Mouse (Mus musculus) neural tube, embryonic 11.5 days (tissue): ENCODE data around the gene Setd1b. TPM values are rescaled to one million over a fixed set of nuclear protein-coding genes. Genes with fewer than 3 reads are reported as not detected.

Experiments
- ATAC-seq: fragments of 200-750 bp; cut with Nextera tagmentation; 2 replicates; pipeline ENCODE4 v1.8.0; 2017; ENCODE audit warnings: moderate number of reproducible peaks, mild to moderate bottlenecking, moderate TSS enrichment, moderate library complexity; ENCODE audit not compliant: insufficient read depth, low FRiP score, low TSS enrichment
- DNase-seq: peaks from one replicate; pipeline ENCODE4 v3.0.0-alpha.2; 2015; ENCODE audit warnings: low spot score
- H3K27ac ChIP-seq: fragments of 300-500 bp; sonication (generic); 2 replicates; pipeline ENCODE4 v1.5.1; 2014; ENCODE audit warnings: low read depth, mild to moderate bottlenecking, low read length
- H3K27me3 ChIP-seq: fragments of 300-500 bp; sonication (generic); 2 replicates; pipeline ENCODE4 v1.6.1; 2014; ENCODE audit warnings: mild to moderate bottlenecking, low read length, mixed read lengths; ENCODE audit not compliant: control insufficient read depth, insufficient read depth
- H3K36me3 ChIP-seq: fragments of 300-500 bp; sonication (generic); 2 replicates; pipeline ENCODE4 v1.6.1; 2014; ENCODE audit warnings: mild to moderate bottlenecking, low read length, moderate library complexity, mixed read lengths; ENCODE audit not compliant: control insufficient read depth, insufficient read depth
- H3K4me1 ChIP-seq: fragments of 300-500 bp; sonication (generic); 2 replicates; pipeline ENCODE4 v1.6.1; 2014; ENCODE audit warnings: low read length, mixed read lengths; ENCODE audit not compliant: control insufficient read depth, insufficient read depth
- H3K4me2 ChIP-seq: fragments of 300-500 bp; sonication (generic); 2 replicates; pipeline ENCODE4 v1.6.1; 2014; ENCODE audit warnings: low read depth, mild to moderate bottlenecking, moderate library complexity
- H3K4me3 ChIP-seq: fragments of 300-500 bp; sonication (generic); 2 replicates; pipeline ENCODE4 v1.5.1; 2014; ENCODE audit warnings: low read depth, low read length
- H3K9ac ChIP-seq: fragments of 300-500 bp; sonication (generic); 2 replicates; pipeline ENCODE4 v1.6.1; 2014; ENCODE audit warnings: mild to moderate bottlenecking, low read length
- H3K9me3 ChIP-seq: fragments of 300-500 bp; sonication (generic); 2 replicates; pipeline ENCODE4 v1.6.1; 2016; ENCODE audit warnings: low read length; ENCODE audit not compliant: control insufficient read depth
- WGBS: fragments of 180-500 bp; shearing (Covaris S2); extraction: QIAGEN DNeasy Blood & Tissue Kit; methylation state at CpG from one replicate; pipeline ENCODE4 v1.1.7; 2014; 5-methylcytosine and 5-hydroxymethylcytosine counted together
- polyA plus RNA-seq: library from polyadenylated mRNA; unstranded; fragments of >200 nt; fragmentation: Nextera tagmentation; extraction: Ambion mirVana; gene quantifications from 2 replicates; pipeline ENCODE4 v1.2.1, GENCODE M21; 2014

The Setd1b gene
- polyA plus RNA-seq, 1 experiment from 2014 or later, result 10.9 TPM

DNA sequence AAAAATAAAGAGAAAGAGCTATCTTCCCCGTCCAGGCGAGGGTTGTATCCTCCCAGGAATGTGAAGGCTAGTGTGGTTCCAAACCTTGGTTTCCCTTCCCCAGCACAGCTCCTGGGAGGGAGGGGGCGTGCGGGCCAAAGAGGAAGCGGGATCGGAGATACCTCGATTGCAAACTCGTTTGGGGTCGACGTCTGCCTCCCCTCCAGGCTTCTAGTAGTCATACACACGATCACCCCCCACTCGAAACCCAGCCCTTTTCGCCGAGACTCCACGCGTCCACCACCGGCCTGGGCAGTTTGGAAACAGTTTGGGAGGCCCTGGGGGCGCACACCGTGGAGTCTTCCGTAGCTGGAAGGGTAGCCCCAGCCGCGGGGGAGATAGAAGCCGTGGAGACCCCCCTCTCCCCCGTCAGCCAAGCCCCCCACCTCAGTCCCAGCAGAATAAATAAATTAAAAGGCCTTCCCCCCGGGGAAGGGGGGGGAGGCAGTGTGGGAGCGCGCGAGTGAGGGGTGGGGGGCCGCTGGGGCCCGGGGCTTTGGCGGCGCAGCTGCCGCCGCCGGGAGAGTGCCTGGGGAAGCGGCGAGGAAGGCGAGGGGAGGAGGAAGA is 335 bp upstream of the Setd1b start:
- H3K27ac ChIP-seq, result peak overlapping the region; percentile 100
- peaks cover 23% of the 10 kb centered on the region for H3K4me1 ChIP-seq
- DNase-seq (peak; percentile 75), ATAC-seq (0 out of 2 replicates have a peak, but pooled peaks have one; percentile 4)
- no peaks in the 10 kb centered on the region for H3K27me3 ChIP-seq
- H3K9ac ChIP-seq, result peak overlapping the region; percentile 98
- under 1% methylated on average over 37 of the region's 38 CpGs for WGBS
- peak overlapping the region; percentile 84 for H3K4me3 ChIP-seq
- peak overlapping the region; percentile 100 for H3K4me2 ChIP-seq
- H3K36me3 ChIP-seq, result no peaks in the 10 kb centered on the region; the same call in 1 of the 2 replicates
- H3K9me3 ChIP-seq, result no peaks in the 10 kb centered on the region

DNA sequence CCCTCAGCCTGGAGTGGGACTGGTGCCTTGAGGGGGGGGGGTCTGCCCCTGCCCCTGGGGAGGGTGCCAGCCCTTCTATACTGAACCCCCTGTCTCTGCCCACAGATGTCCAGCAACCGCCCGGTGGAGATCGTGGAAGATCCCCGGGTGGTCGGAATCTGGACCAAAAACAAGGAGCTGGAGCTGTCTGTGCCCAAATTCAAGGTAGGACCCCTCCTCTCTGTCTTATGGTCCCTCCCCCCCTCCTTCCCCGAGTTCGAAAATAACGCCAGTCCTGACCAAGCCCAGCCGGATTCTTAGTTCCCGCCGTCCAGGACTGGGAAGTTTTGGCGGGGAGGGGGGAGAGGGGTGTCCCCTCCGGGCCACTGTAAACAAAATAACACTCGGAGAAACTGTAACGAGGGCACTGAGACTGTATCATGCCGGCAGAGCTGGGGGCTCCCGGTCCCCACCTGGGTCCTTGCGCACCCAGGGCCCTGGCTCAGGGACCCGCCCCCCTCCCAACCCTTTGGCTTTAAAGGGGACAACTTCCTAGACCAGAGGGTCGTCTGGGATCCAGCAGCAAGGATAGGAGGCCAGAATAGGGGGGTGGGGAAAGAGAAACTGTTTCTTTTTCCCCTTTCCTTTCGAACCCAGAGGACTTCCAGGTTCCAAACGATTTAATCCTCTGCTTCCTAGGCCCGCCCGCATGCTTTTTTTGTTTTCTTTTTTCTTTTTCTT is 1.4 kb downstream of the Setd1b start:
- Histone ChIP-seq H3K27me3 (no peaks in the 10 kb centered on the region), H3K36me3 (peaks cover 8% of the 10 kb centered on the region), H3K27ac (peak overlapping the region; percentile 100), H3K9ac (peak overlapping the region; percentile 98), H3K4me3 (peak overlapping the region; percentile 84), H3K4me2 (peak overlapping the region; percentile 100), H3K9me3 (no peaks in the 10 kb centered on the region), H3K4me1 (peaks cover 16% of the 10 kb centered on the region)
- DNase-seq (peak; percentile 51), ATAC-seq (no peak)
- under 1% methylated on average over 21 of the region's 24 CpGs for WGBS

GRCm38 (mm10) chr5:123143971-123144745 is 2.2 kb downstream of the Setd1b start:
- peak overlapping the region; percentile 84 for H3K4me3 ChIP-seq
- peak overlapping the region; percentile 98 for H3K9ac ChIP-seq
- no peak overlapping the region for H3K27ac ChIP-seq
- H3K9me3 ChIP-seq, result no peaks in the 10 kb centered on the region
- H3K36me3 ChIP-seq, result peaks cover 13% of the 10 kb centered on the region
- H3K27me3 ChIP-seq, result no peaks in the 10 kb centered on the region
- peak overlapping the region; percentile 100 for H3K4me2 ChIP-seq
- ATAC-seq, result no peak
- DNase-seq, result peak; percentile 34
- peaks cover 24% of the 10 kb centered on the region for H3K4me1 ChIP-seq
- 3% methylated on average over 17 of the region's 17 CpGs for WGBS

DNA sequence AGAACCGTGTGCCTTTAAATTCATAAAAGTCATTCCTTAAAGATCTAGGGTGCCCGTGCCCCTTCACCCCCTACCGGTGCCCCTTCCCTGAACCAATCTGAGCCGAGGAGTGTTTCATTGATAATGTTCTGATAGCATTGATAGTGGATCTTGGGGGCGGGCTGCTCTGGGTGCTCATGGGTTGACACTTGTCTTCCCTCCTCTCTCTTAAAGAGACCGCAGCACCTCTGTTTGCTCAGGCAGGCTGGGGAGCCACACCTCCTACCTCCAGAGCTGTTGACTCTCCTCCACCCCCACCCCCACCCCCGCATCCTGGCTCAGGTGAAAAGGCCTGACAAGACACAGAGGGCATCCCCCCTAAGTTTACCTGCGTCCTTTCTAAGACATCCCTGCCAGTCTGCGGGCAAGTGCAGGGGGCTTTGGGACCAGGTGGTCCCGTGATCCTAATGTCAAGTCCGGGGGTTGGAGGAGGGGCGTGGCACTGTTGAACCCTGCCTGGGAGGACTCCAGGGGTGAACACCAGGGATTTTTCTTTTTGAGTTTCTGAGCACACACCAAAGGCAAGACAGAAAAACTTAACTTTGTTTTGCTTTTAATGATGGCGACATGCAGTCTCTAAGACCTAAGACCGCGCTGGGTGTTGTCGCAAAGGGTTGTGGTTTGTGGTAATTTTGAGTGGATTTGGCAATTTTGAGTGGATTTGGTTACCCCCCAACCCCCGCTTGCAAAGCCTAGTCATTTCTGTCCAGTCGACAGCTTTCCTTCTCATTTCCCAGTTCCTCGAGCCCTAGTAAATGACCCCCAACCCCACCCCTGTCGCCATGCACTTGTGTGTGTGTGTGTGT is 3.0 kb downstream of the Setd1b start:
- Histone ChIP-seq H3K27ac (no peak overlapping the region), H3K36me3 (peaks cover 13% of the 10 kb centered on the region), H3K4me1 (peaks cover 28% of the 10 kb centered on the region), H3K4me3 (peak overlapping the region; percentile 84), H3K4me2 (peak overlapping the region; percentile 100), H3K9me3 (no peaks in the 10 kb centered on the region), H3K27me3 (no peaks in the 10 kb centered on the region), H3K9ac (peak overlapping the region; percentile 15; the same call in 1 of the 2 replicates)
- DNase-seq (no peak), ATAC-seq (no peak)
- WGBS, result 40% methylated on average over 20 of the region's 20 CpGs

DNA sequence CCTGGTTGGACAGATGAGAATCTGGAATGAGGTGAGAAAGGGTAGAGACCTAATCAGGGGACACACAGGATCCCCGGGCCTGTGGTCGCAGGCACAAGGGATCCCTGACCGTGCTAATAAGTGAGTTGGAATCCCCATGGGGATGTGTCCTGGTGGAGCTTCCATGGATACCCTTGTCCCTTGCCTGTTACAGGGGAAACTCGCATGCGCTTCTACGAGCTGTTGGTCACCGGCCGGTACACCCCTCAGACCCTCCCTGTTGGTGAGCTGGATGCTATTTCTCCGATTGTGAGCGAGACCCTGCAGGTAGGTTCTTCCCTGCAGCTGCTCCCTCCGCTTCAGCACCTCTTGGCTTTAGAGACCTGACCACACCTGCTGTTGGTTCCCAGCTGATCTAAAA is 4.4 kb downstream of the Setd1b start:
- WGBS, result 86% methylated on average over 11 of the region's 11 CpGs
- Histone ChIP-seq H3K27ac (no peak overlapping the region), H3K9me3 (no peaks in the 10 kb centered on the region), H3K4me3 (no peak overlapping the region), H3K36me3 (peaks cover 13% of the 10 kb centered on the region), H3K9ac (no peak overlapping the region), H3K27me3 (no peaks in the 10 kb centered on the region), H3K4me2 (no peak overlapping the region), H3K4me1 (peaks cover 38% of the 10 kb centered on the region)
- ATAC-seq (no peak), DNase-seq (no peak)

GRCm38 (mm10) chr5:123147569-123147968 is 5.6 kb downstream of the Setd1b start:
- Histone ChIP-seq H3K9ac (no peak overlapping the region), H3K9me3 (no peaks in the 10 kb centered on the region), H3K4me3 (no peak overlapping the region), H3K27me3 (no peaks in the 10 kb centered on the region), H3K4me1 (peaks cover 38% of the 10 kb centered on the region), H3K27ac (no peak overlapping the region), H3K36me3 (peaks cover 24% of the 10 kb centered on the region), H3K4me2 (no peak overlapping the region)
- WGBS, result 90% methylated on average over 17 of the region's 17 CpGs
- ATAC-seq (no peak), DNase-seq (no peak)

DNA sequence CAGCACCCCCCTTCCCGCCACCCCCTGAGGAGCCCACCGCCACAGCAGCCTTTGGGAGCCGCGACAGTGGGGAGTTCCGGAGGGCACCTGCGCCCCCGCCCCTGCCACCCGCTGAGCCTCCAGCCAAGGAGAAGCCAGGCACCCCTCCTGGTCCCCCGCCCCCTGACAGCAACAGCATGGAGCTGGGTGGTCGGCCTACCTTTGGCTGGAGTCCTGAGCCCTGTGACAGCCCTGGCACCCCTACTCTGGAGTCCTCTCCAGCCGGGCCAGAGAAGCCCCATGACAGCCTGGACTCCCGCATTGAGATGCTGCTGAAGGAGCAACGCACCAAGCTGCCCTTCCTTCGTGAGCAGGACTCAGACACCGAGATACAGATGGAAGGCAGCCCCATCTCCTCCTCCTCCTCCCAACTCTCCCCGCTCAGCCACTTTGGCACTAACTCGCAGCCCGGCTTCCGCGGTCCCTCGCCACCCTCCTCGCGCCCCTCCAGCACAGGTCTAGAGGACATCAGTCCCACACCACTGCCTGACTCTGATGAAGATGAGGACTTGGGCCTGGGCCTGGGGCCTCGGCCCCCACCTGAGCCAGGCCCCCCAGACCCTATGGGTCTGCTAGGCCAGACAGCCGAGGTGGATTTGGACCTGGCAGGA is 6.2 kb downstream of the Setd1b start:
- Histone ChIP-seq H3K36me3 (peaks cover 30% of the 10 kb centered on the region), H3K9ac (no peak overlapping the region; the same call in 1 of the 2 replicates), H3K27me3 (no peaks in the 10 kb centered on the region), H3K4me2 (no peak overlapping the region), H3K27ac (no peak overlapping the region), H3K9me3 (no peaks in the 10 kb centered on the region), H3K4me3 (no peak overlapping the region), H3K4me1 (peaks cover 38% of the 10 kb centered on the region)
- whole genome bisulfite sequencing, result 85% methylated on average over 22 of the region's 25 CpGs
- ATAC-seq (no peak), DNase-seq (no peak)
